Mouse (Mus musculus) activated CD4-positive, CD25-positive, alpha-beta regulatory T cell, adult 4 months (primary cell): ENCODE measurements around the gene Smr3a. TPM values are rescaled to one million over a fixed set of nuclear protein-coding genes. Genes with fewer than 3 reads are reported as not detected.

ENCODE experiments used
- ATAC-seq: one replicate; pipeline ENCODE4 v1.8.0; 2017
- polyA plus RNA-seq, 2 experiments: library from polyadenylated mRNA; unstranded; fragments of 100-300 nt; shearing (Covaris generic); gene quantifications; one replicate each; pipeline ENCODE4 v1.2.1; 2017

Smr3a gene
- not detected for polyA plus RNA-seq

- no peak for ATAC-seq
These were observed at the start of gene Smr3a for GRCm38 (mm10) chr5:88002249-88002648. Smr3a (plus strand) TSS chr5:88002549.

- no peak for ATAC-seq
These were observed 33.1 kb upstream of the Smr3a start, which contains the start of the genes 2310003L06Rik and Gm28434 for GRCm38 (mm10) chr5:87969201-87969600. 2310003L06Rik (plus strand) TSS chr5:87969459. Gm28434 (plus strand) TSS chr5:87969517.

GRCm38 (mm10) chr5:87979139-87979538 lies 23.2 kb upstream of the Smr3a start, which contains the start of gene Cabs1:
Cabs1 (plus strand) TSS chr5:87979439.
- no peak for ATAC-seq

GRCm38 (mm10) chr5:87982468-87983214 lies 19.7 kb upstream of the Smr3a start:
- no peak for ATAC-seq

- ATAC-seq: no peak
These were observed 2.9 kb downstream of the Smr3a start for GRCm38 (mm10) chr5:88005241-88005640.

Other genes with a start within 250 kb of the Smr3a start
- not detected for gene Csn1s2a, start 228.0 kb upstream of the Smr3a start, polyA plus RNA-seq
- under 1 TPM in 1 of 2 experiments, not detected in 1; 0.26 TPM for gene Csn1s2b, start 194.5 kb upstream of the Smr3a start, polyA plus RNA-seq
- gene Prr27, start 176.9 kb upstream of the Smr3a start, polyA plus RNA-seq: not detected
- not detected for gene Odam, start 117.5 kb upstream of the Smr3a start, polyA plus RNA-seq
- gene Csn3, start 77.0 kb upstream of the Smr3a start, polyA plus RNA-seq: not detected
- not detected for gene 2310003L06Rik, start 33.1 kb upstream of the Smr3a start, polyA plus RNA-seq
- not detected for gene Gm28434, start 33.0 kb upstream of the Smr3a start, polyA plus RNA-seq
- gene Cabs1, start 23.1 kb upstream of the Smr3a start, polyA plus RNA-seq: not detected
- gene Smr2, start 84.0 kb downstream of the Smr3a start, polyA plus RNA-seq: not detected
- gene Gm11116, start 109.0 kb downstream of the Smr3a start, polyA plus RNA-seq: not detected
- not detected for gene Gm11115, start 151.6 kb downstream of the Smr3a start, polyA plus RNA-seq